Mouse (Mus musculus): ENCODE measurements around the gene Gatad2a. TPM values are rescaled to one million over a fixed set of nuclear protein-coding genes. Genes with fewer than 3 reads are reported as not detected.

Gene Gatad2a
- polyA plus RNA-seq, 1 experiment from 2014 or later, result 26.6 TPM

DNA sequence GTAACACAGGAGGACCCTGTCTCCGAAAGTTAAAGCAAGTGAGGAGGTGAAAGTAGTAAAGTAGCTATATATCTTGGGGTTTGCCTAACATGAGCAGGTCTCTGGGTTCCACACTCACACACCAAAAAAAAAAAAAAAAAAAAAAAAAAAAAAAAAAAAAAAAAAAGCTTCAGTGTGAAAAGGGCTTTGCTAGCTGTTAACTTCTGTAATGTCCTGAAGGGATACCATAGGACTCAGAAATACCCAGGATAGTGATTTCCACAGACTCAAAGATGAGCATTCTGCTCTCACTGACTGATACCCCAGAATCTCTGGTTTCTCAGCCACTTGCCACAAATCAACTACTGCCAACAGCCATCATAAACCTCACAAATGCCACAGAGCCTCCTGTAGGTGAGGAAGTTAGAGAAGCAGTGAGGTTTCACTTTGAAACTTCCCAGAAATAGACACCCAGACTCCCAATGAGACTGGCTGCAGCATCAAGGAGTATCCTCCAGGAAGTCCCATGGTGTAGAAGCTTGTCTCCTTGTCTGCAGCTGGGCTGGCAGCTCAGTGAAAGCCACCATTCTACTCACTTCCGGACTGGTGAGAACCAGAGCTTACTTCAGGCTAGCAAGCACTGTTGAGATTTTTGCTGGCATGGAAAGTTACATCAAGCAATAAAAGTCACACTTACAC is 11.2 kb downstream of the Gatad2a start:
- Histone ChIP-seq H3K36me3 (no peaks in the 10 kb centered on the region), H3K9me3 (no peaks in the 10 kb centered on the region), H3K4me3 (no peak overlapping the region), H3K27ac (no peak overlapping the region), H3K4me2 (no peak overlapping the region), H3K27me3 (no peaks in the 10 kb centered on the region), H3K9ac (no peak overlapping the region), H3K4me1 (replicated peaks) (no peaks in the 10 kb centered on the region)
- WGBS, result 91% methylated on average over 2 of the region's 2 CpGs
- ATAC-seq (ENCODE audit: low FRiP score), result no peak

- Histone ChIP-seq H3K27me3 (no peaks in the 10 kb centered on the region), H3K4me3 (no peak overlapping the region), H3K4me1 (replicated peaks) (peaks cover 8% of the 10 kb centered on the region), H3K27ac (no peak overlapping the region), H3K36me3 (no peaks in the 10 kb centered on the region), H3K9ac (no peak overlapping the region), H3K4me2 (no peak overlapping the region), H3K9me3 (no peaks in the 10 kb centered on the region)
- WGBS, result 90% methylated on average over 4 of the region's 4 CpGs
- ATAC-seq (ENCODE audit: low FRiP score), result no peak
These were observed 17.7 kb downstream of the Gatad2a start for GRCm38 (mm10) chr8:69978456-69978855.

DNA sequence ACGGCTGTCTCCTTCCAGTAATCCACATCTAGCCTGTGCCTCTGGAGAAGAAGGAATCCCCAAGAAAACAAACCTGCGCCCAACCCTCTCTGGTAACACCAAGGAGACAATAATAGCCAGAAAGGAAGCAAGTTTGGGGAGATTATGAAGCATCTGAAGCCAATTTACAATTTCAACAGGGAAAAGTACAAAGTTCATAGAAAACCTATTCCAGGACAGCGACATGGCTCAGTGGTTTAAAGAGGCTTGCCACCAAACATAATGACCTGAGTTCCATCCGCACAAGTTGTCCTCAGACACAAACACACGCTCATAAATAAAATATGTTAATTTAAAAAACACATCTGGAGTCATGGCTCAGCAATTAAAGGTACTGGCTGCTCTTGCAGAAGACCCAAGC is 21.4 kb downstream of the Gatad2a start:
- Histone ChIP-seq H3K27ac (peak overlapping the region; percentile 83; the same call in 1 of the 2 replicates), H3K9me3 (no peaks in the 10 kb centered on the region), H3K4me2 (peak overlapping the region; percentile 74), H3K9ac (peak overlapping the region; percentile 87), H3K4me3 (peak overlapping the region; percentile 91), H3K4me1 (replicated peaks) (peaks cover 41% of the 10 kb centered on the region), H3K27me3 (no peaks in the 10 kb centered on the region), H3K36me3 (no peaks in the 10 kb centered on the region)
- no peak for ATAC-seq (ENCODE audit: low FRiP score)
- WGBS, result 34% methylated on average over 5 of the region's 5 CpGs

GRCm38 (mm10) chr8:69974194-69974614 is 22.0 kb downstream of the Gatad2a start:
- H3K9me3 ChIP-seq, result no peaks in the 10 kb centered on the region
- peak overlapping the region; percentile 91 for H3K4me3 ChIP-seq
- H3K27ac ChIP-seq, result peak overlapping the region; percentile 83
- H3K9ac ChIP-seq, result peak overlapping the region; percentile 87
- WGBS, result under 1% methylated on average over 46 of the region's 50 CpGs
- H3K36me3 ChIP-seq, result no peaks in the 10 kb centered on the region
- peak; percentile 92 for ATAC-seq (ENCODE audit: low FRiP score)
- no peaks in the 10 kb centered on the region for H3K27me3 ChIP-seq
- peaks cover 41% of the 10 kb centered on the region for H3K4me1 ChIP-seq (replicated peaks)
- H3K4me2 ChIP-seq, result peak overlapping the region; percentile 74

GRCm38 (mm10) chr8:69973442-69974161 is 22.6 kb downstream of the Gatad2a start:
- peak overlapping the region; percentile 91 for H3K4me3 ChIP-seq
- H3K4me2 ChIP-seq, result peak overlapping the region; percentile 74
- peak; percentile 75 for ATAC-seq (ENCODE audit: low FRiP score)
- under 1% methylated on average over 56 of the region's 68 CpGs for WGBS
- peaks cover 41% of the 10 kb centered on the region for H3K4me1 ChIP-seq (replicated peaks)
- no peaks in the 10 kb centered on the region for H3K27me3 ChIP-seq
- H3K9me3 ChIP-seq, result no peaks in the 10 kb centered on the region
- H3K36me3 ChIP-seq, result no peaks in the 10 kb centered on the region
- H3K9ac ChIP-seq, result peak overlapping the region; percentile 87
- peak overlapping the region; percentile 83 for H3K27ac ChIP-seq

DNA sequence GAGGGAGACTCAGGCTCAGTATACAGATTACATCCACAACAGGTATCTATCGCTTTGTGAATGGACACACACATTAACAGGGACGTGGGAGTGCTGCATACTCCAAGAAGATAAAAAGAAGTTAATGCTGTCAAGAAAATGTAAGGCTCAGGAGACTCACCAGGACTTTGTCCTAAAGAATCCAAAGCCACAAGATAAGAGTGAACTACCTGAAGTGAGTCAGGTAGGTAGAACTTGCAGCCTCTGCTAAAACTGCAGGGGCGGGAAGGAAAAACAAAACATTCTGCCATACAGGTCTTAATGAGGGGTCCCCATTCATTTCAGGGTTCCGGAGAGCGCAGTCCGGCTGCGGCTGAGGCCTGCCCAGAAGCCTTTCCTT is 23.1 kb downstream of the Gatad2a start:
- H3K27ac ChIP-seq, result peak overlapping the region; percentile 83; the same call in 1 of the 2 replicates
- H3K9me3 ChIP-seq, result no peaks in the 10 kb centered on the region
- H3K9ac ChIP-seq, result peak overlapping the region; percentile 87
- H3K4me3 ChIP-seq, result peak overlapping the region; percentile 91
- no peaks in the 10 kb centered on the region for H3K36me3 ChIP-seq
- 16% methylated on average over 7 of the region's 7 CpGs for WGBS
- H3K27me3 ChIP-seq, result no peaks in the 10 kb centered on the region
- peak overlapping the region; percentile 74 for H3K4me2 ChIP-seq
- no peak for ATAC-seq (ENCODE audit: low FRiP score)
- H3K4me1 ChIP-seq (replicated peaks), result peaks cover 41% of the 10 kb centered on the region

DNA sequence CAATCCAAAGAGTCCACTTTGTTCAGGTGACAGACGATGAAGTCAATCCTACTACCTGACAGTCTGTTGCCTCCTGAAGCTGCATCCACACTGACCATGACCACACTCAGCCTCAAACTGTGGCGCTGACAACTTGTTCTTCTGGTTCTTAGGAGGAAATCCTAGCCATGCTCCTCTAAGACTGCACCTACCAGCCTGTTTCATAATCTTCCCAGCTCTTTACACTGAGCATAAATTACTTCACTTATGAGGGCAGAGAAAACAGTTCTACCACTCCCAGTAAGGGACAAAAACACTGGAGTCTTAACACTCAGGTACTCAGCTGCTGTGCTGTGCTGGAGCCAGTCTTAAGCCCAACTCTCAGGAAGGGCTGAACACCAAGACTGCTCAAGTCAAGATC is 25.3 kb downstream of the Gatad2a start:
- H3K27ac ChIP-seq, result no peak overlapping the region
- ATAC-seq (ENCODE audit: low FRiP score), result no peak
- no peaks in the 10 kb centered on the region for H3K36me3 ChIP-seq
- peaks cover 42% of the 10 kb centered on the region for H3K4me1 ChIP-seq (replicated peaks)
- H3K4me2 ChIP-seq, result no peak overlapping the region
- H3K4me3 ChIP-seq, result no peak overlapping the region
- no peak overlapping the region for H3K9ac ChIP-seq
- H3K27me3 ChIP-seq, result no peaks in the 10 kb centered on the region
- WGBS, result 89% methylated on average over 2 of the region's 2 CpGs
- H3K9me3 ChIP-seq, result no peaks in the 10 kb centered on the region

- Histone ChIP-seq H3K27ac (no peak overlapping the region), H3K9ac (no peak overlapping the region), H3K4me1 (replicated peaks) (peaks cover 26% of the 10 kb centered on the region), H3K9me3 (no peaks in the 10 kb centered on the region), H3K36me3 (no peaks in the 10 kb centered on the region), H3K4me2 (no peak overlapping the region), H3K4me3 (no peak overlapping the region), H3K27me3 (no peaks in the 10 kb centered on the region)
- 82% methylated on average over 4 of the region's 4 CpGs for WGBS
- no peak for ATAC-seq (ENCODE audit: low FRiP score)
These were observed 28.8 kb downstream of the Gatad2a start for GRCm38 (mm10) chr8:69967291-69967933.

- Histone ChIP-seq H3K9me3 (no peaks in the 10 kb centered on the region), H3K4me3 (no peak overlapping the region), H3K27me3 (no peaks in the 10 kb centered on the region), H3K9ac (no peak overlapping the region), H3K4me1 (replicated peaks) (peaks cover 30% of the 10 kb centered on the region), H3K36me3 (no peaks in the 10 kb centered on the region), H3K4me2 (no peak overlapping the region), H3K27ac (no peak overlapping the region)
- no peak for ATAC-seq (ENCODE audit: low FRiP score)
These were observed 36.9 kb downstream of the Gatad2a start for GRCm38 (mm10) chr8:69959241-69959640.

DNA sequence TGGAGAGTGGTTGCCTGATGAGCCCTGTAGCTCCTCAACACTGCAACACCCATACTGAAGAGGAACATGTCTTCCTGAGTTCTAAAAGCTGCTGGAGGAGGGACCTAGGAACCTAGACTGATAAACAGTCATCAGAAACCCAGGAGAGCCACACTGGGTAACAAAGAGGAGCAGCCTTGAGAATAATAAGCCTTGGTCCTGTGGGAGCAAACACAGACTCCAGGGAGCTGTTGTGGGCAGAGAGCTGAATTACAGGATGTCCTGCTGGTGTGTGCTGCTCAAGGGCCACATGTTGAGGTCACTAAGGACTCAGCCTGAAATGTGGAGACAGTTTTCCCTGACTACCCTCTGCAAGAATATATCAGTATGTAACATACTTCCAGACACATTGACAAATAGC is 38.3 kb downstream of the Gatad2a start:
- no peak overlapping the region for H3K4me2 ChIP-seq
- H3K9me3 ChIP-seq, result no peaks in the 10 kb centered on the region
- no peaks in the 10 kb centered on the region for H3K36me3 ChIP-seq
- H3K27me3 ChIP-seq, result no peaks in the 10 kb centered on the region
- no peak overlapping the region for H3K27ac ChIP-seq
- no peak for ATAC-seq (ENCODE audit: low FRiP score)
- H3K4me3 ChIP-seq, result no peak overlapping the region
- H3K4me1 ChIP-seq (replicated peaks), result peaks cover 33% of the 10 kb centered on the region
- no peak overlapping the region for H3K9ac ChIP-seq

DNA sequence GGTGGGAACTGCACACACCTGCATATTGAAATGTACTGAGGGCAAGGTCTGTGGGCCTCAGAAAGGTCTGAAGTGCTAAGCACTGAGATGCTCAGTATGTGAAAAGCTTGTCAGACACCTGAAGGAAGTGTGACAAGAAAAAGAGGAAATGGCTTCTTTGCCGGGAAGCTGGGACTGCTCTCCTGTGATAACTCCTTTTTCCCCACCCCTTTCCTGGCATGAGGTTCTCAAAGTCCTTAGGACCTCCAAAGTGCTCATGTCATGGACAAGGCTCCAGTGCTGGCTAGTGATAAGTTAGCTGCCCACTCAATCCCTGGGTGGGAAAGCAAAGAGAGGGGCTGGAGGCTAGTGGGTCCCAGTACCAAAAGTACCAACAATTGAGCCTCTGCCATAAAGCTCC is 38.8 kb downstream of the Gatad2a start:
- no peaks in the 10 kb centered on the region for H3K27me3 ChIP-seq
- no peak for ATAC-seq (ENCODE audit: low FRiP score)
- H3K27ac ChIP-seq, result no peak overlapping the region
- H3K4me3 ChIP-seq, result no peak overlapping the region
- H3K36me3 ChIP-seq, result no peaks in the 10 kb centered on the region
- no peak overlapping the region for H3K9ac ChIP-seq
- WGBS, result 77% methylated on average over 1 of the region's 1 CpGs
- H3K4me2 ChIP-seq, result no peak overlapping the region
- H3K4me1 ChIP-seq (replicated peaks), result peaks cover 33% of the 10 kb centered on the region
- H3K9me3 ChIP-seq, result no peaks in the 10 kb centered on the region

GRCm38 (mm10) chr8:69956651-69957050 is 39.5 kb downstream of the Gatad2a start:
- no peak overlapping the region for H3K9ac ChIP-seq
- no peaks in the 10 kb centered on the region for H3K36me3 ChIP-seq
- no peak overlapping the region for H3K27ac ChIP-seq
- 79% methylated on average over 2 of the region's 2 CpGs for WGBS
- H3K4me1 ChIP-seq (replicated peaks), result peaks cover 33% of the 10 kb centered on the region
- no peak overlapping the region for H3K4me2 ChIP-seq
- no peak for ATAC-seq (ENCODE audit: low FRiP score)
- no peak overlapping the region for H3K4me3 ChIP-seq
- no peaks in the 10 kb centered on the region for H3K9me3 ChIP-seq
- H3K27me3 ChIP-seq, result no peaks in the 10 kb centered on the region

Data from hindbrain, embryonic 13.5 days (tissue).